Mouse (Mus musculus): Measurements from ENCODE around the gene Gm9903.

Gm9903 gene

GRCm38 (mm10) chr5:33640652-33641051 lies 10.9 kb downstream of the Gm9903 start:
- in situ Hi-C loops (cut with MboI, MseI) = loop anchor here (10.0 kb wide), 1 partner anchor 1014 kb away; no protein-coding TSS in a partner anchor

GRCm38 (mm10) chr5:33651017-33651416 lies 21.3 kb downstream of the Gm9903 start:
- in situ Hi-C loops (cut with MboI, MseI) = loop anchor here (25.0 kb wide), 1 partner anchor 1514 kb away; the partner anchor contains the start of gene Fosl2

DNA sequence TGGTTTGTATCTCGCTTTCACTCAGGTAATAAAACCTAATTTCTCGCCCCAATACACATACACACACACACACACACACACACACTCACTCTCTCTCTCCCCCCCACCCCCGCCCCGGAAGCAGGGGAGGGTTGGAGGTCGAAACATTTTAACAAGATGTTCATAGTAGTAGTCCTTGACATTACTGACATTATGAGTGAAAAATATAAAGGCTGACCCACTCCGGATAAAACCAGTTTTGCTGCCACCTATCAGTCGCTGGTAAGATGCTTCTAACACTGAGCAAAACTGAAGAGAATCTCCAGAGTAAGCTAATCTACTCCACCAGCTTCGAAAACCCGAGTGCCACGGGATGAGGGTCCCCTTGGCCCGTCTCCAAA lies 21.8 kb downstream of the Gm9903 start:
- in situ Hi-C loops (cut with MboI, MseI) = loop anchor here (25.0 kb wide), 1 partner anchor 1514 kb away; the partner anchor contains the start of gene Fosl2

- in situ Hi-C loops (cut with MboI, MseI) = loop anchor here (25.0 kb wide), 1 partner anchor 1515 kb away; the partner anchor contains the start of gene Fosl2
Observed at GRCm38 (mm10) chr5:33651921-33652782, 22.4 kb downstream of the Gm9903 start, which contains the start of gene Slbp. TSS of gene Slbp (minus strand) at chr5:33652574.

- in situ Hi-C loops (cut with MboI, MseI) = loop anchor here (25.0 kb wide), 1 partner anchor 1515 kb away; the partner anchor contains the start of gene Fosl2
Observed at GRCm38 (mm10) chr5:33652783-33653173, 23.1 kb downstream of the Gm9903 start.

- in situ Hi-C loops (cut with MboI, MseI) = loop anchor here (25.0 kb wide), 1 partner anchor 1517 kb away; the partner anchor contains the start of gene Fosl2
Observed at GRCm38 (mm10) chr5:33654424-33654823, 24.7 kb downstream of the Gm9903 start.

DNA sequence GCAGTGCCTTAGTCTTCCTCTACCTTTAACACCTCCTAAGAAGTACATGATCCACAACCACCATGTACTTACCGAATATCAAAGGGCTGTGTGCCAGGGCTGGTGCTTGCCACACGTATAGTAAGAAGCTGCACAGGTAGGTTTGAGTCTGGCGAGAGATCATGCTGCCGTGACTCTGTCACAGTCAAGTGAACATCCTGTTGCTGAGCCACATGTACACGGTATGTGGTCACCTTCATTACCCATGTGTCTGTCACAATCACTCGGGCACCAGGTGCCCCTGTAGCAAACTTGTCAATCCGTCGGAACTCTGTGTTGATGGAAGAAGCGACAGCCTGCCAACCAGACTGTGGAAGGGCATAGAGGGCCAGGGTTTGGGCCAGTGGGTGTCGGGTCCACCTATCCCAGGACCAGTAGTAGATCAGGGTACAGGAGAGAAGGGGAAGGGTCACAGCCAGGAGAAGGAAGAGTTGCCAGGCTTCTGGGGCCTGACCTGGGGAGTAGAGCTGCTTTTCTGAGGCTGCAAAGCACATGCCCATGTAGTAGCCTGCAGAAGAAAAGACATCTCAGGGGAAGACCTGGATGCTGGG lies 25.6 kb downstream of the Gm9903 start:
- in situ Hi-C loops (cut with MboI, MseI) = loop anchor here (25.0 kb wide), 1 partner anchor 1518 kb away; the partner anchor contains the start of gene Fosl2

- in situ Hi-C loops (cut with MboI, MseI) = loop anchor here (25.0 kb wide), 1 partner anchor 1519 kb away; the partner anchor contains the start of gene Fosl2
Observed at GRCm38 (mm10) chr5:33656739-33657138, 27.0 kb downstream of the Gm9903 start.

GRCm38 (mm10) chr5:33657251-33657786 lies 27.6 kb downstream of the Gm9903 start:
- in situ Hi-C loops (cut with MboI, MseI) = loop anchor here (25.0 kb wide), 1 partner anchor 1520 kb away; the partner anchor contains the start of gene Fosl2

- in situ Hi-C loops (cut with MboI, MseI) = loop anchor here (25.0 kb wide), 1 partner anchor 1521 kb away; the partner anchor contains the start of gene Fosl2
Observed at GRCm38 (mm10) chr5:33657787-33658663, 28.3 kb downstream of the Gm9903 start, which contains the start of the genes Tacc3 and Tmem129. TSS of gene Tacc3 (plus strand) at chr5:33658128. TSS of gene Tmem129 (minus strand) at chr5:33658416.

DNA sequence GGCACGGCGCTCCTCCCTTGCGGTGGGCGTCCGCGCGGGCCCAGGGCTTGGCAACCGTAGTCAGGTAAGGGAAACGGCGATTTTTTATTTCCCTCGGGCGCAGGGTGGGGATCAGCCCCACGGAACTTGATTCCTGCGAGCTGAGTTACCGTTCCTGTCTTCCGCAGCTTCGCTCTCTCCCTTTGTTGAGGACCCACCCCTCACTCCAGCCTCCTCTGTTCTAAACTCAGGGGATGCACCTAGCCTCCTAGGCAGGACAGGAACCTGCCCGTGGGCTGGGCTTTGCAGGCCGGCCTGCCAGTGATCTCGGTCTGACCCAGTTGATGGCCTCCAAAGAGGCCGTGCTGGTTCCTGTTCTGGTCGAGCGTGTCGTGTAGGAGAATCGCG lies 28.9 kb downstream of the Gm9903 start:
- in situ Hi-C loops (cut with MboI, MseI) = loop anchor here (25.0 kb wide), 1 partner anchor 1521 kb away; the partner anchor contains the start of gene Fosl2

- in situ Hi-C loops (cut with MboI, MseI) = loop anchor here (25.0 kb wide), 1 partner anchor 1531 kb away; the partner anchor contains the start of gene Fosl2
Observed at GRCm38 (mm10) chr5:33668223-33668622, 38.5 kb downstream of the Gm9903 start.

DNA sequence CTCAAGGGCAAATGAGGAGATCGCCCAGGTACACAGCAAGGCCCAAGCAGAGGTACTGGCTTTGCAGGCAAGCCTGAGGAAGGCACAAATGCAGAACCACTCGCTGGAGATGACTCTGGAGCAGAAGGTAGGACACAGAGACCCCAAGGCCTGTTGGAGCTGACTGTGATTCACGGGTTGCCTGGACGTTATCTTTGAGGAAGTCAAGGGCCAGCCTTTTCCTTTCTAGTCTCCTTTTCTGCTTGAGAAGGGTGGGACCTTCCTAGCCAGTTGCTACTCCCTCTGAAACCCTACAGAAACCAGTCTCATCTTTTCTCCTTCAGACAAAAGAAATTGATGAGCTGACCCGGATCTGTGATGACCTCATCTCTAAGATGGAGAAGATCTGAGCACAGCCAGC lies 41.9 kb downstream of the Gm9903 start:
- in situ Hi-C loops (cut with MboI, MseI) = loop anchor here (25.0 kb wide), 1 partner anchor 1534 kb away; the partner anchor contains the start of gene Fosl2

GRCm38 (mm10) chr5:33674439-33674838 lies 44.7 kb downstream of the Gm9903 start:
- in situ Hi-C loops (cut with MboI, MseI) = loop anchor here (25.0 kb wide), 1 partner anchor 1537 kb away; the partner anchor contains the start of gene Fosl2

DNA sequence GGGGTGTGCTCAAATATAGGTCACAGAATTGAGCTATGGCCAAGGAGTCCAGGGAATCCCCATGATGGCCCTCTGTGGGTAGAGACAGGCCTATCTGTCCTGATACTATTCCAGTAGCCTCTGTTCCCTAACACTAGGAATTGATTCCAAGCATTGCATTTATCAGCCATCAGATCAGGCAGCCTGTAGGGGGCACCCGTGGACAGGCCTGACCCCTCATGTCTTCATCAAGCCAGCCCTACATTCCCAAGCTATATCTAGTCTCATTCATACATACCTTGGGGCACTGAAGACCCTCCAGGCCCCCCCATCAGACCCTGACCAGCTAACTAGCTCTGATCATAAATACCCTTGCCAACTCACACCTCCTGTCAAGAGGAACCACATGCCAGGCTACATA lies 46.2 kb downstream of the Gm9903 start:
- in situ Hi-C loops (cut with MboI, MseI) = no loop called here

- in situ Hi-C loops (cut with MboI, MseI) = no loop called here
Observed at GRCm38 (mm10) chr5:33678244-33678643, 48.5 kb downstream of the Gm9903 start.

- in situ Hi-C loops (cut with MboI, MseI) = no loop called here
Observed at GRCm38 (mm10) chr5:33681044-33681443, 51.3 kb downstream of the Gm9903 start.

All from T-helper 1 cell (primary cell).